Mouse (Mus musculus) right cerebral cortex, adult 2 months (tissue): ENCODE measurements around the gene Ttc7b.

Source experiments
- DNase-seq, 2 experiments: peaks; one replicate each; pipeline ENCODE4 v3.0.0; 2021 to 2022; ENCODE audit warnings: low spot score in 2 of 2

Ttc7b gene

DNA sequence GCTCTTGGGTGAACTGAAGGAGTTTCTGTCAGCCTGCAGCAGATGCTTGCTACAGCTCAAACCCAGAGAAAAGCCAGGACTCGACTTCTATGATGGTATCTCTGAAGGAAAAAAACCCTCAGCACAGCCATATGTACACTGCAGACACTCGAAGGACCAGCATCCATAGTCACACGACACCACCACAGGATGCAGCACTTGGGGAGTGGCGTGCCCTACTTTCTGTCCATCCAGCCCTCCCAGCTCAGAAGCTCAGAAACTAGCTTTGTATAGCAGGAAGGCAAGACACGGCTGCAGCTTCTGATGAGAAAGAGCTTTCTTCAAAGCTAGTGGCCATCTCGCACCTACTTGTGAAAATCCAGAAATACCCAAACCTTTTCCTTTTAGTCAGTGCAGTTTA is 104.8 kb downstream of the Ttc7b start:
- no peak for DNase-seq

DNA sequence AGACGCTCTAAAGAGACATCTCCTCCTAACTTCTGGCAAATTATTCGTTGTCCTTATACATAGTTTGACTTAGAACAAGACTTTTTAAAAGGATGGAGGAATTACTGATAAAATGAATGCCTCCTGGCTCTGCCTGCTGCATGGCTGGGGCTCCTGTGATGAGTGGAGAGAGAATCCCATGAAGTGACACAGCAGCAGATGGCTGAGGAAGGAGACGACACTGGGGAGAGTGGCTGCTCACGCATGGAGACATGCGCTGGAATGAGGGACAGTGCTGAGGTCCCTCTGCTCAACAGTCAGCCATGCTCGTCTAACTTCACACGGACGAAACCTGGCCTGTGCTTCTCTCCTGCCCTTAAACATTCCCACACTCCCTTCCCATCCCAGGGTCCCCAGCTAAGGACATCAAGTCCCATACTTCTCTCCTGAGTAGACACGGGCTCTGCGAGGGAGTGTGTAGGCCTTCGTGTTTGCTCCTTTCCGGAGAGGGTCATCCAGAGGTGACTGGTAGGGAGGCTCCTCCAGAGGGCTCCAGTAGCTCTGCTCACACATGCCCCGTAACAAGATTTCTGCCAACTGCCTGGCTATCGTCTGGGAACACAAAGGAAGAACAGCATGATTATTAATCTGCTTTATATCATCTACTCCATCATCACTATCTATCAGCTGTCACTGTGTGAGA is 105.8 kb downstream of the Ttc7b start:
- DNase-seq = no peak

GRCm38 (mm10) chr12:100408714-100409113 is 111.9 kb downstream of the Ttc7b start:
- no peak for DNase-seq

DNA sequence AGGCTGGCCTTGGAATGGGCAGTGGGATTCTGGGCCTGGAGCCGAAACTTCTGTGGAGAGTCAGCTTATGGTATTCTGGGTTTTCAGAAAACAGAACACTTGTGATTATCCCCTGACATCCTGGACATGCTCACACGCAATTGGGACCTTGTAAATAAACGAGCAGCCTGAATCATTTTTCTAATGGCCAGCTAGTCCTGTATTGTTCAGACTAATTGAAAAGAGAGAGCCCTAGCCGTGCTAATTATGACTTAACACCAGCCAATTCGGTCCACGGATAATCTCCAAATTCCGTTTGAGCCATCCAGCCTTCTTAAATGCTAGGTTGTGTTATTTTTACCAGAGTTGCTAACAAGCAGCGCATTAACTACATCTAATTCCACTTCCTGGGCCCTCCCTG is 112.5 kb downstream of the Ttc7b start:
- no peak for DNase-seq

GRCm38 (mm10) chr12:100407371-100407770 is 113.3 kb downstream of the Ttc7b start:
- no peak for DNase-seq

GRCm38 (mm10) chr12:100406094-100406493 is 114.5 kb downstream of the Ttc7b start:
- DNase-seq = no peak

- DNase-seq = no peak
Measured at GRCm38 (mm10) chr12:100405512-100406030, 115.1 kb downstream of the Ttc7b start.

- DNase-seq = no peak
Measured at GRCm38 (mm10) chr12:100404430-100404829, 116.2 kb downstream of the Ttc7b start.

GRCm38 (mm10) chr12:100403005-100403324 is 117.7 kb downstream of the Ttc7b start:
- DNase-seq = no peak

DNA sequence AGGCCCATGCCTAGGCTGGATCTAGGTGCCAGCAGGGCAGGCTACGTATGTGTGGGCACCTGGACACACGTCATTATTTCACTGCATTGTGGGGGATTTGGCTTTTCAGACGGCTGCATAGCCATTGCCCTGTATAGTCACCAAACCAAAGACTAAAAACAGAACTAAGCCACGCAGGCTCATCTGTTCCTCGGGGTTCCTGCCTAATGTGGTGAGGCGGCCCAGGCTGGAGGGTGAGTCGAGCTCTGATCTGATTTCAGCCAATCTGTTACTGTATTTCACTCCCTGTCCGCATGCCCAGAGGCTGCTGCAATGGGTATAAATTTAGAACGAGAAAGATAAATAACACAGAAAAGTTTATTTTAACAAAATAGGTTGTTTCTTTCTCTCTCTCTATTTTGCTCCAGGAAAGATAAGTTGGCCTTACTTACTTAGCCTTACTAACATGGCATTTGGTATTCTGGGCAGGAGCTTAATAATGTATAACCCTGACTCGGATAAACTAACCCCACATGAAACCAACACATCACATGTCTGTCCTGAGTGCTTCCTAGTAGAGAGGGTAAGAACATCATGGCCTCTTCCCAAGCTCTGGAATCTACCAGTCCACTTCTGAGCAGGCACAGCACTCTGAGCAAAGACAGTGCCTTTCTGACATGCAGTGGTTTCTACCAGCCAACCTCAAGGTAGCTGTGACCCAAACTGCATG is 118.2 kb downstream of the Ttc7b start:
- no peak for DNase-seq

DNA sequence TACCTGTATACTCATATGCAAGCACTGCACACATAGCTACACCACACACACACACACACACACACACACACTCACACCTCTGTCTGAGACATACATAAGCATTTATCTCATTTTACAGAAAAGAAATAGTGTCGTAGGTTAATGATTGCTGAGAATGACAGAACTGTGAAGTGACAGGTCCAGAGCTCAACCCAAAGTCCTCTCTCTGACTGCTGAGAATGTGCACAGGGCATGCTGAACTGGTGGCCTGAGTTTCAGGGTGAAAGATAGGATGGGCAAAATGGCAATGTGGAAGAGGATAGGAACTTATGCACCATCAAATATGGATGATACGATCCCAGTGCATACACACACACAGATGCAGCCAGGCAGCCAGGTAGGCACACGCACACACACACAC is 120.5 kb downstream of the Ttc7b start:
- DNase-seq = no peak

- no peak for DNase-seq
Measured at GRCm38 (mm10) chr12:100399126-100399727, 121.4 kb downstream of the Ttc7b start.

DNA sequence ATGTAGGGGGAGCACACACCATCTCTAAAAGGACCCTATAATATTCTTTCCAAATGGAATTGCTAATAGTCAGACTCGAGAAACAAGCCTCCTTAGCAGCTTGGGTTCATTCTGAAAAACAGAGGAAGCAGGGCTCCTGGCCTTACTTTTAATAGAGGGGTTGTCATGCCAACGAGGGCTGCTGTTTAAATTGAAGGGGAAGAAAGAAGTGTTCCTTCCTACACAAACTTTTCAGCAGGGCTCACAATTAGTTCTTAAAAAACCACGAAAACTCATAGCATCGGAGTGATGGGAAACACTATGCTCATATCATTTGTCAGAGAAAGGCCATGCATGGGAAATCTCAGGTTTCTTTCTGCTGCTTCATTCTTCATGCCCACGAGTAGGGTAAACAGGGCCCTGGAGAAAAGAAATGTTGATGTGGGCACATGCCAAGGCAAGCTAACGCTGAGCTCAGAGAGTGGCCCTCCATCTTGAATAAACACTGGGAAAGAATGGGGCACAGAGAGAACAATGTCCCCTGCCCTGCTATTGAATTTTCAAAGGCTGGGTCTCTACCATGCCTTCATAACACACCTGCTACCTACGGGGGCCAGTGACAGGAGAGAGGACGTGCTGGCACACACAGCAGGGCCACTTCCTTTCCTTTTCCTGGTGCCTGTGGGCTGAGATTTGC is 122.2 kb downstream of the Ttc7b start:
- peak in 1 of 2 experiments; percentile 66 for DNase-seq

DNA sequence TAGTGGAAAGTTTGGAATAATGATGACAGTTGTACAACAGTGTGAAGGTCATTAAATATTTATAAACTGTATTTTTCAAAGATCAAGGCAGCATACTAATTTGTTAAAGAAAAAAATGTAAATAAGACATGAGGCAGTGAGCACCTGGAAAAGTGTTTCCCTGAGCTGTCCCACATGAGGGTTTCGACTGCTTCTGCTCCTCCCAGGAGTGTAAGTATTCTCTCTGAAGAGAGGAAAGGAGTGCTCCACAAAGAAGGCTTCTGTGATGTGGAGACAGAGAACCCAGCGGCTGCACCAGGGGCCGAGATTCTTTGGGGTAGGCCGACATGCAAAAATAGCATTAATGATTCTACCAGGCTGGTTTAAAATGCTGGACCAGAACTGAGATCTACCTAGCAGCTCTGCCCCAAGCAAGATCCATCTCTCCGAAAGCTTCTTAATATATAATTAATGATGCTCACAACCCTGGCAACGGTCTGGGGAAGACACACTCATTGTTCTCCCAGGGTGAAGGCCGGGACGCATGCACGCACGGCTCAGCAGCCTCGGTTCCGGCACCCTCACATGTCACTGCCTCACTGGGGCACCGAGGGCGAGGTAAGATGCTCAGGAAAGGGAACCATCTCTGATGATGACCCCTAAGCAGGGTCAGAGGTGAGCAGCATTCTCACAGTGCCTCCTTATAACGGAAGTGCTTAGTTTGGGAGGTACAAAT is 123.0 kb downstream of the Ttc7b start:
- no peak for DNase-seq

GRCm38 (mm10) chr12:100396806-100397205 is 123.8 kb downstream of the Ttc7b start:
- no peak for DNase-seq

GRCm38 (mm10) chr12:100393532-100393931 is 127.1 kb downstream of the Ttc7b start:
- no peak for DNase-seq

GRCm38 (mm10) chr12:100393109-100393508 is 127.5 kb downstream of the Ttc7b start:
- DNase-seq = no peak

DNA sequence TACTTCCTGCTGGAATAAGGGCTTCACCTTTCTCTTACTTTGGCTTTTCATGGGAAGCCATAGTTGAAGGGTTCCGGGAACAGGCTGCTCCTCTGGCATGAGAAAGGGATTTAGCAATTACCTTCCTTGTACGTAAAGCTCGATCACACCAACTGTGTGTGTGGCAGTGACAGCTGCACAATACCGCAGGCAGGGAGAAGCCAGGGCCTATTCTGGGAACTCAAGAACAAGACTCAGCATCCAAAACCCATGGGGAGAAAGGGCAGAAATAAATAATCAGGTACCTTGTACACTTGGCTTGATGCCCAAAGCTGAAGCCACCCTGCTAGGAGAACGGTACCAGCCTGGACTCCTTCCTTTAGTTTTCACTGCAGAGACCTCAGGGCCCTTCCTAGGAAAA is 128.2 kb downstream of the Ttc7b start:
- DNase-seq = no peak

GRCm38 (mm10) chr12:100391890-100392289 is 128.7 kb downstream of the Ttc7b start:
- no peak for DNase-seq

DNA sequence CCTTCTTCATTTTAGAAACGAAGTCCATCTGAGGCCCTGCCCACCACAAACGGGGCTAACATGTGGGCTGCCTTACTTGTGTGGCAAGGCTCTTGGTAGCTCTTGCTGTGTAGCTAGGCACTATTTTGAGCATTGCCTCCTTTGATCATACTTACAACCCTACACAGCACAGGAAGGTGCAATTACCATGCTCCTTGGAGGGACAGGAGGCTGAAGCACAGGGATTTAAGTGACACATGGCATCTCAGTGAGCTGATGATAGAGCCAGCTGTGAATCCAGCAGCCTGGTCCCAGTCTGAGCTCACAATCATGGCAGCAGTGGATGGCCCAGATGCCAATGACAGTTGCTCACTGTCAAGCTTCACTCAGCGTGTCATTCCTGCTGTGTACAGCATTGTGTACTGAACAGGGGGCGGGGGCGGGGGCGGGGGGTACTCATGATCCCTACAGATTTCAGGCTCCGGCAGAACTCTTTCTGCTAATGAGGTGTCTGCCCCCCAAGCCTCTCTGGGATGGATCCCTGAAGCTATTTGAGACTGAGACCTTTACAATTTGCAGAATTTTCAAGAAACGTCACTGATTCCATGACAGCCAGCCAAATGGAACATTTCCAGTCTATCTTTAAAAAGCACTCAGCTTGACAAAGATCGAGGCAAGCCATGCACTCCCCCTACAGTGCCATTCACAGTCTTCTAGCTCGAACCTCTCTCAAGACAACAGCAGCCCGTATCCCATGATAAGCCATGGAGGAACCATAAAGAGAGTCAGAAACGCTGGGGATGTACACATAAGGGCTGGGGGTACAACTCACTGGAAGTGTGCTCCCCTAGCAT is 130.5 kb downstream of the Ttc7b start:
- no peak for DNase-seq

DNA sequence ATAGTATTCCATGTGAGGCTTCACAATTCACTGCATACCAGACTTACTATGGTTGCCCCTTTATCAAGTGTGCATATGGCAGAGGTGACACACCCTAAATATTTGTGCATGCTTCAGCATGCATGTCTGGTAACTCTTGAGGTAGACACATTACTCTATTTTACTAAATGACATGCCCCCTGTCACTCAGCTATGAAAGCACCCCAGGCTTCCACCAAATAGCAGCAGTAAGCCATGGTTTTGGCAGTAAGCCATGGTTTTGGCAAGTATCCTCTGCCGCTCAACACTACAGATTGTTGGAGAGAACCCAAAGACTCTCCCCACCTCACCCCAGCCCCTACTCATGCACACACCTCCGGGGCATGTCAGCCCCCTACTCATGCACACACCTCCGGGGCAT is 134.4 kb downstream of the Ttc7b start:
- no peak for DNase-seq
